14 mouse cellular contexts compared by ENCODE assay signal in genomic region chr2:102944415-102945012, GRCm38 (mm10). TPM values are rescaled to one million over a fixed set of nuclear protein-coding genes. Genes with fewer than 3 reads are reported as not detected.
A peak's percentile ranks its signal among the peaks of the same experiment; 100 is the strongest.
DNase-seq lines count a peak whose midpoint lies in the region; ATAC-seq and TF ChIP-seq lines count a peak whose summit lies in the region.
"Had no signal": no experiment of that assay in that cellular context is flagged by ENCODE, and none has a peak within 500 bp of the region (broad histone marks: within the 10 kb centered on the region; RNA-seq: fewer than 3 reads in every experiment).

No protein-coding gene starts in this region.

- DNase-seq in hindbrain, embryonic 10.5 days (ENCODE audit: low spot score) = no peak
- no peak for DNase-seq in hindbrain, embryonic 14.5 days (ENCODE audit: low spot score)
- DNase-seq in 3134 (ENCODE audit: extremely low read depth, insufficient read length, low spot score) = peak; percentile 21
- peak; percentile 14 for DNase-seq in embryonic facial prominence, embryonic 10.5 days (ENCODE audit: low spot score)
- no peak for DNase-seq in thymus, adult 2 months
- no peak for DNase-seq in cerebellum, adult 9-10 months
- no peak for DNase-seq in layer of hippocampus, postnatal 10 days (ENCODE audit: low spot score in 2 of 2)
- DNase-seq: cerebellum, postnatal 36 days had no signal

- H3K9ac ChIP-seq in hindbrain, embryonic 14.5 days = no peak overlapping the region
- H3K9ac ChIP-seq: heart, embryonic 12.5 days; kidney, embryonic 15.5 days had no signal

- H3K4me2 ChIP-seq in hindbrain, embryonic 14.5 days (replicated peaks) = no peak overlapping the region
- H3K4me2 ChIP-seq: heart, embryonic 12.5 days; kidney, embryonic 15.5 days had no signal

- H3K79me2 ChIP-seq in macrophage (ENCODE audit: inconsistent target) = no peaks in the 10 kb centered on the region

- H3K9me3 ChIP-seq in hindbrain, embryonic 10.5 days = no peaks in the 10 kb centered on the region
- no peaks in the 10 kb centered on the region for H3K9me3 ChIP-seq in hindbrain, embryonic 14.5 days (ENCODE audit: control insufficient read depth, low read length)
- no peaks in the 10 kb centered on the region for H3K9me3 ChIP-seq in embryonic facial prominence, embryonic 10.5 days
- H3K9me3 ChIP-seq: forebrain, embryonic 10.5 days; heart, embryonic 12.5 days; kidney, embryonic 15.5 days had no signal

- WGBS in hindbrain, embryonic 10.5 days = 78% methylated on average over 7 of the region's 7 CpGs
- WGBS in hindbrain, embryonic 14.5 days = 78% methylated on average over 7 of the region's 7 CpGs
- WGBS in embryonic facial prominence, embryonic 10.5 days = 69% methylated on average over 7 of the region's 7 CpGs
- WGBS in macrophage (ENCODE audit: missing documents) = 21% methylated on average over 5 of the region's 7 CpGs
- 53% methylated on average over 7 of the region's 7 CpGs for WGBS in thymus, adult 2 months

- H3K36me3 ChIP-seq in hindbrain, embryonic 10.5 days = no peaks in the 10 kb centered on the region
- H3K36me3 ChIP-seq in hindbrain, embryonic 14.5 days (replicated peaks; ENCODE audit: control insufficient read depth, insufficient read depth) = no peaks in the 10 kb centered on the region
- no peaks in the 10 kb centered on the region for H3K36me3 ChIP-seq in embryonic facial prominence, embryonic 10.5 days (replicated peaks)
- H3K36me3 ChIP-seq in macrophage (ENCODE audit: inconsistent target) = no peaks in the 10 kb centered on the region
- H3K36me3 ChIP-seq in thymus, adult 2 months (ENCODE audit: control insufficient read depth, insufficient read depth, low read length) = no peaks in the 10 kb centered on the region
- H3K36me3 ChIP-seq: forebrain, embryonic 10.5 days; heart, embryonic 12.5 days; kidney, embryonic 15.5 days had no signal

- TF ChIP-seq CTCF in thymus, adult 2 months (IDR thresholded peaks at IDR 0.05; ENCODE audit: borderline replicate concordance, control insufficient read depth, extremely low read depth, insufficient read depth, low read length, poor library complexity) = no peak

- peaks cover 30% of the 10 kb centered on the region for H3K4me1 ChIP-seq in hindbrain, embryonic 10.5 days (replicated peaks)
- 0 out of 2 replicates have a peak, but pooled peaks cover 13% of the 10 kb centered on the region for H3K4me1 ChIP-seq in hindbrain, embryonic 14.5 days (replicated peaks; ENCODE audit: control insufficient read depth, insufficient read depth, low read length)
- peaks cover 44% of the 10 kb centered on the region for H3K4me1 ChIP-seq in embryonic facial prominence, embryonic 10.5 days
- 0 out of 2 replicates have a peak, but pooled peaks cover 2% of the 10 kb centered on the region for H3K4me1 ChIP-seq in thymus, adult 2 months (replicated peaks; ENCODE audit: control insufficient read depth, insufficient read depth, low read length)
- H3K4me1 ChIP-seq: kidney, embryonic 15.5 days had no signal

- no peaks in the 10 kb centered on the region for H3K27me3 ChIP-seq in hindbrain, embryonic 10.5 days (ENCODE audit: insufficient read depth, poor library complexity, severe bottlenecking)
- H3K27me3 ChIP-seq in hindbrain, embryonic 14.5 days (ENCODE audit: control insufficient read depth, insufficient read depth, low read length) = no peaks in the 10 kb centered on the region
- no peaks in the 10 kb centered on the region for H3K27me3 ChIP-seq in embryonic facial prominence, embryonic 10.5 days (replicated peaks; ENCODE audit: low read depth, poor library complexity, severe bottlenecking)
- no peaks in the 10 kb centered on the region for H3K27me3 ChIP-seq in thymus, adult 2 months (ENCODE audit: control insufficient read depth, insufficient read depth, low read length)
- H3K27me3 ChIP-seq: kidney, embryonic 15.5 days had no signal

- peak overlapping the region; percentile 50; the same call in 1 of the 2 replicates for H3K27ac ChIP-seq in hindbrain, embryonic 10.5 days
- H3K27ac ChIP-seq in hindbrain, embryonic 14.5 days = no peak overlapping the region; the same call in 1 of the 2 replicates
- H3K27ac ChIP-seq in embryonic facial prominence, embryonic 10.5 days (replicated peaks) = peak overlapping the region; percentile 68; the same call in 1 of the 2 replicates
- peak overlapping the region; percentile 94 for H3K27ac ChIP-seq in macrophage
- no peak overlapping the region for H3K27ac ChIP-seq in thymus, adult 2 months (ENCODE audit: control insufficient read depth, insufficient read depth, low read length)
- H3K27ac ChIP-seq: hindbrain, postnatal 0 days; kidney, embryonic 15.5 days had no signal

- ATAC-seq in hindbrain, embryonic 14.5 days (ENCODE audit: low FRiP score) = no peak
- ATAC-seq: activated CD4-positive, CD25-positive, alpha-beta regulatory T cell, adult 4 months had no signal

- H3K4me3 ChIP-seq in hindbrain, embryonic 10.5 days = no peak overlapping the region
- H3K4me3 ChIP-seq in hindbrain, embryonic 14.5 days (replicated peaks; ENCODE audit: low read length) = no peak overlapping the region
- no peak overlapping the region for H3K4me3 ChIP-seq in embryonic facial prominence, embryonic 10.5 days
- H3K4me3 ChIP-seq in macrophage (ENCODE audit: inconsistent target) = no peak overlapping the region
- no peak overlapping the region for H3K4me3 ChIP-seq in thymus, adult 2 months (ENCODE audit: control insufficient read depth, insufficient read depth, low read length)
- H3K4me3 ChIP-seq: forebrain, embryonic 10.5 days; heart, embryonic 12.5 days; kidney, embryonic 15.5 days had no signal

- no peak for TF ChIP-seq POLR2A in thymus, adult 2 months (IDR thresholded peaks at IDR 0.05; ENCODE audit: control insufficient read depth, extremely low read depth, insufficient read depth, low read length, poor library complexity)

RNA-seq across cellular contexts. Expression of gene Cd44, which starts 43.0 kb away (rescaled TPM):
- polyA plus RNA-seq in hindbrain, embryonic 10.5 days (2016; fragmentation: Nextera tagmentation; extraction: Ambion mirVana) = 2.8 and 3.2 TPM in 2 replicates
- 4.7 and 5.2 TPM in 2 replicates for polyA plus RNA-seq in hindbrain, embryonic 14.5 days (2014; fragmentation: Nextera tagmentation; extraction: Ambion mirVana)
- 2.2 and 2.5 TPM in 2 replicates for polyA plus RNA-seq in embryonic facial prominence, embryonic 10.5 days (2016; fragmentation: Nextera tagmentation; extraction: Ambion mirVana)
- total RNA-seq in macrophage (2018; cell fraction: chromatin; rRNA removed) = 1,000 to 10,000 TPM in 9 of 26 experiments, 100 to 1,000 TPM in 11, 10 to 100 TPM in 6; 63.7 to 5,506 (median 273) TPM
- 1,000 to 10,000 TPM in 1 of 26 experiments, 100 to 1,000 TPM in 21, 10 to 100 TPM in 4; 88.7 to 1,140 (median 221) TPM for total RNA-seq in macrophage (2018; cell fraction: cytosol; rRNA removed)
- 1,000 to 10,000 TPM in 7 of 26 experiments, 100 to 1,000 TPM in 19; 112 to 3,963 (median 377) TPM for total RNA-seq in macrophage (2018; cell fraction: nucleus; rRNA removed)
- 109 to 325 TPM (median 215 TPM) in 3 replicates for polyA plus RNA-seq in macrophage (2018)
- 17.8 and 19.3 TPM in 2 replicates for polyA plus RNA-seq in thymus, adult 2 months (2012; rRNA removed)
- 10 to 100 TPM; 10.2 to 10.9 TPM for total RNA-seq in layer of hippocampus, postnatal 10 days (2021)

Comparison
In these comparisons a context has a peak if more than half of its experiments do, and no peak if none do; other contexts are left out.
1. H3K27ac ChIP-seq: peak in hindbrain, embryonic 10.5 days (single experiment), embryonic facial prominence, embryonic 10.5 days (single experiment) and macrophage (single experiment); none in hindbrain, embryonic 14.5 days (single experiment) and thymus, adult 2 months (single experiment).
2. DNase-seq: peak in 3134 (single experiment) and embryonic facial prominence, embryonic 10.5 days (single experiment); none in hindbrain, embryonic 10.5 days (single experiment), hindbrain, embryonic 14.5 days (single experiment), thymus, adult 2 months (single experiment), cerebellum, adult 9-10 months (single experiment) and layer of hippocampus, postnatal 10 days (0 of 2).